Comparison of ENCODE assay signal across 8 mouse cellular contexts in the genomic region with DNA sequence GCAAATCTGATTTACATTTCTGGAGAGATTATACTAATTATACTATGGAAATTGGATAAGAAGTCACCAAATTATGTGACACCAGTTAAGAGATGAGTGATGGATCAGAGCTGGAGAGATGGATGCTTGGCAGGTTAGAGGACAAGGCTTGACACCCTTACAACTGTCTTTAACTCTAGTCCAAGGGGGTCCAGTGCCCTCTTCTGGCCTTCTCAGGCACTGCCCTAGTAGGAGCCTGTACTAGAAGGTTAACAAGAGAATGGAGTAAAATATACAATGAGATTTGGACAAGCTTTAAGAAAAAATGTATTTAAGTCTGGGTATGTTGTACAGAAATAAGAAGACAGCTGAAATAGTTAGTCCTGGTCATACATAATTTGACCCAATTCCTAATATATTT. TPM values are rescaled to one million over a fixed set of nuclear protein-coding genes. Genes with fewer than 3 reads are reported as not detected.
A peak's percentile ranks its signal among the peaks of the same experiment; 100 is the strongest.
DNase-seq lines count a peak whose midpoint lies in the region; ATAC-seq and TF ChIP-seq lines count a peak whose summit lies in the region.

No protein-coding gene starts in this region.

- no peaks in the 10 kb centered on the region for H3K9me3 ChIP-seq in CH12.LX (replicated peaks; ENCODE audit: low read length)
- H3K9me3 ChIP-seq in liver, embryonic 13.5 days (replicated peaks) = no peaks in the 10 kb centered on the region
- no peaks in the 10 kb centered on the region for H3K9me3 ChIP-seq in stomach, postnatal 0 days (ENCODE audit: control insufficient read depth, low read length)

- dilution Hi-C loops in CH12.LX (cut with MboI; ENCODE audit: extremely low pct_ligation_motif_present, extremely low pct_unique_long_range_greater_than_20kb, low sequenced_read_pairs) = no loop called here

- H3K4me3 ChIP-seq in heart, adult 2 months = no peak overlapping the region
- H3K4me3 ChIP-seq in CH12.LX (replicated peaks in 1 of 3; ENCODE audit: low read depth in 2 of 3, low read length in 2 of 3, poor library complexity in 1 of 3) = no peak overlapping the region
- no peak overlapping the region for H3K4me3 ChIP-seq in liver, embryonic 13.5 days (replicated peaks)
- no peak overlapping the region for H3K4me3 ChIP-seq in stomach, postnatal 0 days (ENCODE audit: low read depth, low read length)

- no peaks in the 10 kb centered on the region for H3K27me3 ChIP-seq in heart, adult 2 months (ENCODE audit: control insufficient read depth, insufficient read depth, low read length)
- H3K27me3 ChIP-seq in CH12.LX (replicated peaks) = no peaks in the 10 kb centered on the region
- no peaks in the 10 kb centered on the region for H3K27me3 ChIP-seq in liver, embryonic 13.5 days
- no peaks in the 10 kb centered on the region for H3K27me3 ChIP-seq in stomach, postnatal 0 days (ENCODE audit: control insufficient read depth, insufficient read depth, low read length)

- TF ChIP-seq CTCF in heart, adult 2 months (IDR thresholded peaks at IDR 0.05) = peak; percentile 83
- TF ChIP-seq CTCF in CH12.LX (conservative IDR thresholded peaks at IDR 0.05 in 1 of 2, IDR thresholded peaks at IDR 0.05 in 1 of 2; ENCODE audit: low read depth in 2 of 2, low read length in 2 of 2) = peak; percentile 48 to 62
- TF ChIP-seq CTCF in brain, embryonic 14.5 days (IDR thresholded peaks at IDR 0.05; ENCODE audit: borderline replicate concordance, extremely low read depth, insufficient read depth, insufficient read length) = peak; percentile 52; the same call in 1 of the 2 replicates
- peak; percentile 70 for TF ChIP-seq CTCF in stomach, postnatal 0 days (IDR thresholded peaks at IDR 0.05; ENCODE audit: low read depth)

- H3K4me2 ChIP-seq in CH12.LX (ENCODE audit: insufficient read depth, low read depth, poor library complexity, severe bottlenecking) = no peak overlapping the region
- H3K4me2 ChIP-seq in liver, embryonic 13.5 days = no peak overlapping the region
- no peak overlapping the region for H3K4me2 ChIP-seq in stomach, postnatal 0 days (replicated peaks; ENCODE audit: low read depth)

- peaks cover 4% of the 10 kb centered on the region for H3K4me1 ChIP-seq in heart, adult 2 months (ENCODE audit: control insufficient read depth, insufficient read depth, low read length)
- peaks cover 0 to 25% of the 10 kb centered on the region in 2 experiments; a peak in 2 of 4 replicates for H3K4me1 ChIP-seq in CH12.LX (ENCODE audit: control insufficient read depth in 1 of 2, insufficient read depth in 2 of 2)
- peaks cover 33% of the 10 kb centered on the region for H3K4me1 ChIP-seq in liver, embryonic 13.5 days (replicated peaks)
- no peaks in the 10 kb centered on the region for H3K4me1 ChIP-seq in stomach, postnatal 0 days (replicated peaks; ENCODE audit: control insufficient read depth, insufficient read depth)

- TF ChIP-seq EP300 in heart, adult 2 months (IDR thresholded peaks at IDR 0.05; ENCODE audit: insufficient read depth, low read depth, low read length) = no peak
- no peak for TF ChIP-seq EP300 in CH12.LX (IDR thresholded peaks at IDR 0.05; ENCODE audit: low read length)
- TF ChIP-seq EP300 in stomach, postnatal 0 days (optimal IDR thresholded peaks at IDR 0.05) = no peak

- H3K36me3 ChIP-seq in heart, adult 2 months (ENCODE audit: control insufficient read depth, insufficient read depth, low read length) = peaks cover 6% of the 10 kb centered on the region
- peaks cover 4 to 26% of the 10 kb centered on the region in 2 experiments for H3K36me3 ChIP-seq in CH12.LX (replicated peaks in 1 of 2; ENCODE audit: control insufficient read depth in 1 of 2, insufficient read depth in 1 of 2, low read length in 1 of 2)
- H3K36me3 ChIP-seq in liver, embryonic 13.5 days = peaks cover 15% of the 10 kb centered on the region
- H3K36me3 ChIP-seq in stomach, postnatal 0 days (ENCODE audit: control insufficient read depth, insufficient read depth, low read length) = no peaks in the 10 kb centered on the region

- H3K27ac ChIP-seq in heart, adult 2 months = no peak overlapping the region
- no peak overlapping the region for H3K27ac ChIP-seq in CH12.LX (ENCODE audit: insufficient read depth, low read depth)
- no peak overlapping the region for H3K27ac ChIP-seq in liver, embryonic 13.5 days
- no peak overlapping the region for H3K27ac ChIP-seq in stomach, postnatal 0 days (replicated peaks)

- no peak for TF ChIP-seq POLR2A in heart, adult 2 months (IDR thresholded peaks at IDR 0.05; ENCODE audit: insufficient read depth, low read depth, low read length)
- no peak for TF ChIP-seq POLR2A in CH12.LX (IDR thresholded peaks at IDR 0.05; ENCODE audit: low read depth, low read length)
- TF ChIP-seq POLR2A in brain, embryonic 14.5 days (IDR thresholded peaks at IDR 0.05; ENCODE audit: borderline replicate concordance, extremely low read depth, insufficient read depth, insufficient read length, poor library complexity, severe bottlenecking) = no peak

- TF ChIP-seq RAD21 in CH12.LX (IDR thresholded peaks at IDR 0.05; ENCODE audit: low read depth, low read length) = peak; percentile 25

- H3K79me2 ChIP-seq in heart, adult 2 months (replicated peaks; ENCODE audit: control insufficient read depth, insufficient read depth, low read length) = peaks cover 1% of the 10 kb centered on the region; the same call in 1 of the 2 replicates
- peaks cover 22% of the 10 kb centered on the region for H3K79me2 ChIP-seq in CH12.LX (replicated peaks; ENCODE audit: control insufficient read depth, extremely low read depth, insufficient read depth, poor library complexity, severe bottlenecking)

- in situ Hi-C loops in CH12.LX (cut with MboI; ENCODE audit: low pct_ligation_motif_present, low pct_unique_long_range_greater_than_20kb, low sequenced_read_pairs) = no loop called here

- peak; percentile 47 to 62 for DNase-seq in heart, adult 2 months
- no peak for DNase-seq in heart, postnatal 25 days (ENCODE audit: low spot score)
- DNase-seq in CH12.LX (ENCODE audit: extremely low read depth) = peak; percentile 53
- DNase-seq in brain, embryonic 14.5 days (ENCODE audit: low read depth) = peak; percentile 22
- peak; percentile 46 for DNase-seq in liver, embryonic 13.5 days
- DNase-seq in stomach, postnatal 0 days (ENCODE audit: low spot score) = peak; percentile 42
- no peak for DNase-seq in layer of hippocampus, postnatal 36 days
- DNase-seq in right cerebral cortex, postnatal 36 days (ENCODE audit: low spot score in 2 of 2) = no peak

- H3K9ac ChIP-seq in heart, adult 2 months (ENCODE audit: low read depth, low read length) = no peak overlapping the region
- no peak overlapping the region for H3K9ac ChIP-seq in CH12.LX (ENCODE audit: insufficient read depth, low read depth)
- H3K9ac ChIP-seq in liver, embryonic 13.5 days = no peak overlapping the region
- H3K9ac ChIP-seq in stomach, postnatal 0 days (ENCODE audit: low read length) = no peak overlapping the region

- ATAC-seq in liver, embryonic 13.5 days (ENCODE audit: low read depth) = no peak
- ATAC-seq in stomach, postnatal 0 days (ENCODE audit: low FRiP score, low TSS enrichment) = no peak

- intact Hi-C loops in heart, adult 2 months (cut with DNase I) = loop anchor here (5.0 kb wide), 2 partner anchors 47 to 122 kb away; a partner anchor contains a TSS
- intact Hi-C loops in heart, postnatal 25 days (cut with DNase I) = no loop called here

TF ChIP-seq in CH12.LX, 34 proteins besides CTCF, POLR2A, EP300 and RAD21:
- TF ChIP-seq SMC3 (IDR thresholded peaks at IDR 0.05; ENCODE audit: low read depth, low read length) (peak; percentile 2; the same call in 1 of the 2 replicates), USF2 (conservative IDR thresholded peaks at IDR 0.05; ENCODE audit: low read depth, low read length) (no peak)

RNA-seq across cellular contexts. Expression of a gene that starts 3.4 kb away (rescaled TPM):
- 10 to 100 TPM; 51.6 to 69.4 TPM for total RNA-seq in heart, adult 2 months (2021)
- polyA plus RNA-seq in heart, adult 2 months (2012; rRNA removed) = 26.6 and 69.2 TPM in 2 replicates
- 10 to 100 TPM; 62.9 to 72.4 TPM for total RNA-seq in heart, postnatal 25 days (2021)
- total RNA-seq in CH12.LX (2012; rRNA removed) (32.6 and 38.7 TPM in 2 replicates), CH12.LX (2014; rRNA removed) (73.4 and 78.3 TPM in 2 replicates)
- 60.3 and 61.7 TPM in 2 replicates for polyA plus RNA-seq in CH12.LX (2012; ENCODE audit: insufficient read length, low read depth)
- polyA plus RNA-seq in brain, embryonic 14.5 days (2012; rRNA removed) = 82.0 and 92.5 TPM in 2 replicates
- polyA plus RNA-seq in liver, embryonic 13.5 days (2015; fragmentation: Nextera tagmentation; extraction: Ambion mirVana) = 37.0 and 44.6 TPM in 2 replicates
- polyA plus RNA-seq in stomach, postnatal 0 days (2015; fragmentation: Nextera tagmentation; extraction: Ambion mirVana) = 42.7 and 46.8 TPM in 2 replicates
- 10 to 100 TPM; 76.3 to 78.0 TPM for total RNA-seq in layer of hippocampus, postnatal 36 days (2021)

RNA-seq across cellular contexts. Expression of a gene that starts 3.5 kb away (rescaled TPM):
- 100 to 1,000 TPM; 212 to 253 TPM for total RNA-seq in heart, adult 2 months (2021)
- polyA plus RNA-seq in heart, adult 2 months (2012; rRNA removed) = 104 and 160 TPM in 2 replicates
- total RNA-seq in heart, postnatal 25 days (2021) = 100 to 1,000 TPM; 236 to 274 TPM
- total RNA-seq in CH12.LX (2012; rRNA removed) = 59.0 and 84.9 TPM in 2 replicates
- total RNA-seq in CH12.LX (2014; rRNA removed) = 123 and 129 TPM in 2 replicates
- polyA plus RNA-seq in CH12.LX (2012; ENCODE audit: insufficient read length, low read depth) = 47.9 and 58.8 TPM in 2 replicates
- 18.6 and 25.3 TPM in 2 replicates for polyA plus RNA-seq in brain, embryonic 14.5 days (2012; rRNA removed)
- 181 and 214 TPM in 2 replicates for polyA plus RNA-seq in liver, embryonic 13.5 days (2015; fragmentation: Nextera tagmentation; extraction: Ambion mirVana)
- polyA plus RNA-seq in stomach, postnatal 0 days (2015; fragmentation: Nextera tagmentation; extraction: Ambion mirVana) = 106 and 110 TPM in 2 replicates
- 10 to 100 TPM; 62.6 to 77.3 TPM for total RNA-seq in layer of hippocampus, postnatal 36 days (2021)

Comparison
In these comparisons a context has a peak if more than half of its experiments do, and no peak if none do; other contexts are left out.
1. DNase-seq: peak in heart, adult 2 months (2 of 2), CH12.LX (single experiment), brain, embryonic 14.5 days (single experiment), liver, embryonic 13.5 days (single experiment) and stomach, postnatal 0 days (single experiment); none in heart, postnatal 25 days (single experiment), layer of hippocampus, postnatal 36 days (0 of 2) and right cerebral cortex, postnatal 36 days (0 of 2).
2. Peak in every context shown above with its lines, with median percentiles within 50 percentile points of each other: CTCF ChIP-seq.